Mouse (Mus musculus) intestine, postnatal 0 days (tissue): ENCODE measurements around the gene Dync1i1. TPM values are rescaled to one million over a fixed set of nuclear protein-coding genes. Genes with fewer than 3 reads are reported as not detected.

ENCODE experiments used
- ATAC-seq: fragments of 200-750 bp; cut with Nextera tagmentation; 2 replicates; pipeline ENCODE4 v1.8.0; 2017; ENCODE audit warnings: mild to moderate bottlenecking, moderate TSS enrichment, moderate library complexity
- H3K27ac ChIP-seq: fragments of 300-500 bp; sonication (generic); 2 replicates; pipeline ENCODE4 v1.5.1; 2014; ENCODE audit warnings: mild to moderate bottlenecking, low read depth, low read length, moderate library complexity
- H3K27me3 ChIP-seq: fragments of 300-500 bp; sonication (generic); replicated peaks from 2 replicates; pipeline ENCODE4 v1.6.1; 2014; ENCODE audit warnings: low read length, mixed read lengths; ENCODE audit not compliant: control insufficient read depth, insufficient read depth
- H3K36me3 ChIP-seq: fragments of 300-500 bp; sonication (generic); 2 replicates; pipeline ENCODE4 v1.6.1; 2014; ENCODE audit warnings: mild to moderate bottlenecking, moderate library complexity; ENCODE audit not compliant: control insufficient read depth, insufficient read depth
- H3K4me1 ChIP-seq: fragments of 300-500 bp; sonication (generic); replicated peaks from 2 replicates; pipeline ENCODE4 v1.6.1; 2014; ENCODE audit warnings: antibody characterized with exemption, low read length, mixed read lengths; ENCODE audit not compliant: control insufficient read depth, insufficient read depth
- H3K4me2 ChIP-seq: fragments of 300-500 bp; sonication (generic); replicated peaks from 2 replicates; pipeline ENCODE4 v1.6.1; 2014; ENCODE audit warnings: low read depth, mild to moderate bottlenecking, moderate library complexity
- H3K4me3 ChIP-seq: fragments of 300-500 bp; sonication (generic); 2 replicates; pipeline ENCODE4 v1.5.1; 2014; ENCODE audit warnings: low read depth, low read length
- H3K9ac ChIP-seq: fragments of 300-500 bp; sonication (generic); 2 replicates; pipeline ENCODE4 v1.6.1; 2014; ENCODE audit warnings: mild to moderate bottlenecking, low read depth, low read length
- H3K9me3 ChIP-seq: fragments of 300-500 bp; sonication (generic); 2 replicates; pipeline ENCODE4 v1.6.1; 2016; ENCODE audit warnings: mixed run types; ENCODE audit not compliant: control insufficient read depth
- CTCF ChIP-seq: sonication (generic); IDR thresholded peaks from 2 replicates; pipeline ENCODE4 v1.5.1; 2016; ENCODE audit warnings: low read depth, mild to moderate bottlenecking, control low read depth, antibody characterized with exemption, moderate library complexity
- WGBS: fragments of 180-500 bp; shearing (Covaris S2); extraction: QIAGEN DNeasy Blood & Tissue Kit; methylation state at CpG from one replicate; pipeline ENCODE4 v1.1.7; 2014; 5-methylcytosine and 5-hydroxymethylcytosine counted together
- polyA plus RNA-seq: library from polyadenylated mRNA; unstranded; fragments of >200 nt; fragmentation: Nextera tagmentation; extraction: Ambion mirVana; gene quantifications from 2 replicates; pipeline ENCODE4 v1.2.1, GENCODE M21; 2015

Dync1i1 gene
- polyA plus RNA-seq, 1 experiment from 2014 or later: 0.53 TPM

DNA sequence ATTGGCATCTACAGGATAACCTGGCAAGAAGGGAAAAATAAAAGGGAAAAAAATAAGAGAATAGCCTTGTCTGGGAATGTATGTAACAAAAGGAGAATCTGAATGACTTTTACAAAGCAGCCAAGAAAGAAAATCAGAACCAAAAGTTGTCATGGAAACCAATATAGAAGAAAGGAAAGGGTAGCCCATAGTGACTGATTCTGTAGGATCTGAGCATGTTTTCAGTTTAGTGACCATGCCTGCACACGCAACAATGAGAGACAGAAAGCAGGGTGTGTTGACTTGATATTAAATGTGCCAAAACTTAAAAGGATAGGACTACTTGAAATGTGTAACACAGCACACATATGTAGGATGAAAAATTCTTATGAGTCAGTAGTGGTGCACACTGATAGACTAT is 197.2 kb downstream of the Dync1i1 start:
- TF ChIP-seq CTCF: no peak
- ATAC-seq: no peak
- WGBS: 91% methylated on average over 1 of the region's 1 CpGs
- Histone ChIP-seq H3K4me3 (no peak overlapping the region), H3K27ac (no peak overlapping the region), H3K4me2 (no peak overlapping the region), H3K27me3 (no peaks in the 10 kb centered on the region), H3K9me3 (no peaks in the 10 kb centered on the region), H3K36me3 (no peaks in the 10 kb centered on the region), H3K9ac (no peak overlapping the region), H3K4me1 (no peaks in the 10 kb centered on the region)

DNA sequence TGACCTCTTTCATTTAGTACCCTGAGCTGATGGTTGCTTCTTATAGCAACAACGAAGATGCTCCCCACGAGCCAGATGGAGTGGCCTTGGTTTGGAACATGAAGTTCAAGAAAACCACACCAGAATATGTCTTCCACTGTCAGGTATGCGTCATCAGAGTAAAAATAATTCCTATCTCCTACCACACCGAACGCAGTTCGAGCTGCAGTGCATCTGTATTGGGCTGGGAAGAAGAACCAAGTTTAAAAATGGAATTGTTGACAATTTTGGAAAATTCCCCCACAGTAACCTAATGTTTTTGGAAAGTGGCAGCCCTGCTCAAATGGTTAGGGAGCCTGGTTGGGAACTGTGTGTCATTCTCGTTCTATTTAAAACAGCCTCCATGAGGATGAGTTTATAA is 197.7 kb downstream of the Dync1i1 start:
- TF ChIP-seq CTCF: no peak
- Histone ChIP-seq H3K27me3 (no peaks in the 10 kb centered on the region), H3K4me3 (no peak overlapping the region), H3K9me3 (no peaks in the 10 kb centered on the region), H3K9ac (no peak overlapping the region), H3K4me2 (no peak overlapping the region), H3K27ac (no peak overlapping the region), H3K4me1 (no peaks in the 10 kb centered on the region), H3K36me3 (no peaks in the 10 kb centered on the region)
- no peak for ATAC-seq
- 87% methylated on average over 7 of the region's 7 CpGs for WGBS

DNA sequence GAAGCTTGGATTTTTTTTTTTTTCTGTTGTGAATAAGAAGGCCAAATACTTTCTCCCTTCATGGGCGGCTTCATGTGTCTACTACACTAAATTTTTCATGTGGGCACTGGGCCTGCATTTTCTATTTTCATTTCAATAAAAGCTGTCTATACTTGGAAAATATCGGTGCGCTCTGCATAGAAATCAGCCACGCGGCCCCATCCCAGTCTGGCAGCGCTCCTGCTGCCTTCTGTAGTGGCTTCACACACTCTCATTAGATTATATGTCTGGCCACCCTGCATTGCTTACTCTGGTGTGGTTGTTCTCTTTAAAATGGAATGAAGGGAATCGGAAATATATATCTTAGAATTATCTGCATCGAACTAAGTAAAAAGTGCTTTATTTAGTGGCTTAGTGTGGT is 204.7 kb downstream of the Dync1i1 start:
- H3K4me3 ChIP-seq: no peak overlapping the region
- TF ChIP-seq CTCF: no peak
- no peak for ATAC-seq
- no peak overlapping the region for H3K27ac ChIP-seq
- H3K36me3 ChIP-seq: no peaks in the 10 kb centered on the region
- H3K4me1 ChIP-seq: no peaks in the 10 kb centered on the region
- no peak overlapping the region for H3K4me2 ChIP-seq
- no peaks in the 10 kb centered on the region for H3K27me3 ChIP-seq
- H3K9me3 ChIP-seq: no peaks in the 10 kb centered on the region
- WGBS: 83% methylated on average over 8 of the region's 8 CpGs
- no peak overlapping the region for H3K9ac ChIP-seq

DNA sequence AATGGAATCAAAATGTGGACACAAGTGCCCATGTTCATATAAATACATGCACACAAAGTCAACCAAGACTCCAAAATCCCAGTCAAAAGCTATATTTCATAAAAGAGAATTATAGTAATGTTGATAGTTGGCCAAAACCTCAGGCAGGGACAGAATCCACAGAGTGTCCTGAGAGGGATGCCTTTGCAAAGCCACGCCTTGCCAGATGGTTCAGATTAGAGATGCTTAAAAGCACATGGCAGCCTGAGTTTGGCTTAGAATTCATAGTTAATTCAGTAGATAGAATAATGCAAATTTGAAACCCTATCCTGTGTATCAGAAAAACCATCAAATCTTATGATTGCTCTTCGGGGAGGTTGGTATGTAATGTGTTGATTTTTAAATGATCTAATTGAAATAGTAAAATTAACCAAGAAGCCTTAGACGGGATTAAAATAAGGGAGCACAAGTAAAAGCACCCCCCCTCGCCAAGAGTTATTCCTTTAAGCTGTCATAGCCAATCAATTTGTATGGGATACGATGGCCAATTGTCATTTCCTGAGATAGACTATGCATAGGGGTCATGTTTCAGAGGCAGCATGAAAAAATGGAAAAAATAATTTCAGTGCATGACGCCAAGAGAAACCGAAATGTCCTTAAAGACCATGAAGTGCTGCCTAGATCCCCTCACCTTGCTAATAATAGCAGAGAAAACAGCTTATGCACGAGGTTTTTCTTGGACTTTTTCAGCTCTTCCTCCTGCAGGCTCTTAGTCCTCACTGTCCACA is 210.3 kb downstream of the Dync1i1 start:
- H3K9ac ChIP-seq: no peak overlapping the region
- H3K4me3 ChIP-seq: no peak overlapping the region
- no peak for ATAC-seq
- WGBS: 87% methylated on average over 8 of the region's 8 CpGs
- TF ChIP-seq CTCF: no peak
- H3K9me3 ChIP-seq: no peaks in the 10 kb centered on the region
- H3K27ac ChIP-seq: no peak overlapping the region
- no peaks in the 10 kb centered on the region for H3K4me1 ChIP-seq
- H3K27me3 ChIP-seq: no peaks in the 10 kb centered on the region
- no peak overlapping the region for H3K4me2 ChIP-seq
- H3K36me3 ChIP-seq: no peaks in the 10 kb centered on the region

DNA sequence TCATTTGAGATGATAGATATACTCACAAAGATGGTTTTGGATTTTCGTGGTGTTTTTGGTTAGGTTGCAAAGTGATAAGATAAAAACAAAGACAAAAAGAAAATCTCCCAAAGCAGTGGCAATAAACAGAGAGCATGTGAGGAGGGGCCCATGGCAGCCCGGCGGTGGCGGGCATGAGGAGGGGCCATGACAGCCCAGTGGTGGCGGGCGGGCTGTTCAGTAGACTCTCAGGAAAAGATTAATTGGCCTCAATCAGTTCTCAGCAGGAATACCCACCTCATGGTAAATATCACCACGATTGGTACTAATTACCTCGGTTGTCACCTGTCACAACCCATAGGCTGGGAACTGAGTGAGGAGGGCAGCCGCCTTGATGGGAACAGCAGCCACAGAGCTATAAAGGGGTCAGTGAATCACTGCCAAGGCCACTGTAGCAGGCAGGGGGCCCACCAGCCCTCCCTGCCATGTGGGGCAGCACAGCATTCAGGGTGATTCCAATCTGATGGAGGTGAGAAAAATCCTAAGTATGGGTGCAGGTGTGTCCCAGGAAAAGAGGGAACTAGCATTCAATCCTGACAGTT is 224.5 kb downstream of the Dync1i1 start:
- no peak for ATAC-seq
- Histone ChIP-seq H3K9ac (no peak overlapping the region), H3K4me1 (no peaks in the 10 kb centered on the region), H3K9me3 (no peaks in the 10 kb centered on the region), H3K27ac (no peak overlapping the region), H3K36me3 (no peaks in the 10 kb centered on the region), H3K4me3 (no peak overlapping the region), H3K27me3 (no peaks in the 10 kb centered on the region), H3K4me2 (no peak overlapping the region)
- TF ChIP-seq CTCF: no peak
- 74% methylated on average over 9 of the region's 9 CpGs for WGBS

DNA sequence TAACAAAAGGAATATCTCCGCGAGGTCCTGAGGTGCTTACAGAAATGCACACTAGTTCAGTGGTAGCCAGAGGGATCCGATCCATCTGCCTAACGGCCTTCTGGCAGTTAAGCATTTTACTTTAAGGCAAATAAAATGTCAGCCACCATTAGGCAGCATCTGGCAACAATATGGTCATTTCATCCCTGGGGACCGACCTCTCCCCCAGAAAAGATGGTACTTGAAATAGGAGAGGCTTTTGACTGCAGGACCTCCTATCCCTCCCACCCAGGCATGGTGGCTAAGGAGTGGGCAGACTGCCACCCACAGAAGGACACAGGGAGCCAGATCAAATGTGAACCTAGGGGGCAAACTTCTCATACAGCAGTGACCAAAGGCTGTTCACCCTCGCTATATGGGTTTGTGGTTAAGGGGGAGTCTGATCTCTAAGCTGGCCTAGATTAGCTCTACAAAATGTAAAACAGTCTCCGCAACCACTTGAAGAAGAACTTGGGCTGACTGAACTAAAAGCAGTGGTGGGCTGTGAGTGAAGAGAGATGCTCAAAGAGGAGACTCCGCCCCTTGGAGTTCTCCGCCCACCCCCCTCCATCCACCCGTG is 231.0 kb downstream of the Dync1i1 start:
- ATAC-seq: no peak
- TF ChIP-seq CTCF: no peak
- no peak overlapping the region for H3K4me3 ChIP-seq
- H3K4me2 ChIP-seq: no peak overlapping the region
- 77% methylated on average over 10 of the region's 10 CpGs for WGBS
- no peaks in the 10 kb centered on the region for H3K4me1 ChIP-seq
- H3K36me3 ChIP-seq: no peaks in the 10 kb centered on the region
- H3K27me3 ChIP-seq: no peaks in the 10 kb centered on the region
- no peak overlapping the region for H3K27ac ChIP-seq
- no peaks in the 10 kb centered on the region for H3K9me3 ChIP-seq
- no peak overlapping the region for H3K9ac ChIP-seq
